Mouse (Mus musculus) liver, embryonic 14.5 days (tissue): ENCODE data around the gene Mettl17.
"Not testable (repeated sequence)": the region's sequence is repeated elsewhere in the genome, so short reads cannot be mapped to it uniquely, and the experiment has no call there.

Experiments used
- CTCF ChIP-seq: IDR thresholded peaks from 2 replicates; pipeline ENCODE4 v1.5.1; 2016; ENCODE audit warnings: antibody characterized with exemption, low read depth, control low read depth
- EP300 ChIP-seq: IDR thresholded peaks from 2 replicates; pipeline ENCODE4 v1.6.1; 2016; ENCODE audit warnings: antibody characterized with exemption, low read depth

DNA sequence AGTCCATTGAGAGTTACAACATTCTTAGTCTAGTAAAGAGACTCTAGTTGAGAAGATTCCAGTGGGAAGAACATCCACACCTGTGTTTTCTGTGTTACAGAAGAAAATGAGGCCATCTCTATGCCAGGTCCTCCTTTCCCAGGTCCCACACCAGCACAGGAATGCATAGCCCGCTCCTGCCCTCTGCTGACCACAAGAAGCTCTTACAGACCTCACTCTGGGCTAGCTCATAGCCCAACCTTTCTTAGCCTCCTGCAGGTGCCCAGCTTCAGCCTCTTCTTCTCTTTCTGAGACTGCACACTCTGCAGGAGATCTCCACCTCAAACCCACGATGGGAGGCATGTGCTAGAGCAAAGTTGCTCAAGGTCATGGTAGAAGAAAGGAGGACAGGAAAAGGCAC, 46.2 kb upstream of the Mettl17 start:
- peak; percentile 33 for TF ChIP-seq CTCF
- not testable (repeated sequence) for TF ChIP-seq EP300
